Mouse (Mus musculus) liver, embryonic 15.5 days (tissue): ENCODE results near the gene Hat1. TPM values are rescaled to one million over a fixed set of nuclear protein-coding genes. Genes with fewer than 3 reads are reported as not detected.

Experiments used
- ATAC-seq: fragments of 200-750 bp; cut with Nextera tagmentation; 2 replicates; pipeline ENCODE4 v1.8.0; 2017; ENCODE audit warnings: moderate number of reproducible peaks, mild to moderate bottlenecking, moderate library complexity; ENCODE audit not compliant: insufficient read depth
- H3K27ac ChIP-seq: fragments of 300-500 bp; sonication (generic); replicated peaks from 2 replicates; pipeline ENCODE4 v1.5.1; 2015; ENCODE audit warnings: mild to moderate bottlenecking, inconsistent platforms
- H3K27me3 ChIP-seq: fragments of 300-500 bp; sonication (generic); 2 replicates; pipeline ENCODE4 v1.6.1; 2015; ENCODE audit warnings: mild to moderate bottlenecking, inconsistent platforms
- H3K36me3 ChIP-seq: fragments of 300-500 bp; sonication (generic); replicated peaks from 2 replicates; pipeline ENCODE4 v1.6.1; 2015; ENCODE audit warnings: moderate library complexity, mild to moderate bottlenecking, inconsistent platforms
- H3K4me1 ChIP-seq: fragments of 300-500 bp; sonication (generic); replicated peaks from 2 replicates; pipeline ENCODE4 v1.6.1; 2015; ENCODE audit warnings: inconsistent platforms
- H3K4me2 ChIP-seq: fragments of 300-500 bp; sonication (generic); 2 replicates; pipeline ENCODE4 v1.6.1; 2015; ENCODE audit warnings: moderate library complexity, mild to moderate bottlenecking, inconsistent platforms
- H3K4me3 ChIP-seq: fragments of 300-500 bp; sonication (generic); replicated peaks from 2 replicates; pipeline ENCODE4 v1.5.1; 2015; ENCODE audit warnings: mild to moderate bottlenecking, inconsistent platforms
- H3K9ac ChIP-seq: fragments of 300-500 bp; sonication (generic); 2 replicates; pipeline ENCODE4 v1.6.1; 2015; ENCODE audit warnings: moderate library complexity, mild to moderate bottlenecking, inconsistent platforms
- H3K9me3 ChIP-seq: fragments of 300-500 bp; sonication (generic); replicated peaks from 2 replicates; pipeline ENCODE4 v1.6.1; 2016; ENCODE audit warnings: inconsistent platforms
- WGBS: fragments of 180-500 bp; shearing (Covaris S2); methylation state at CpG from one replicate; pipeline ENCODE4 v1.1.7; 2015; ENCODE audit warnings: mixed read lengths; ENCODE audit not compliant: insufficient replicate concordance; 5-methylcytosine and 5-hydroxymethylcytosine counted together
- polyA plus RNA-seq: library from polyadenylated mRNA; unstranded; fragments of >200 nt; fragmentation: Nextera tagmentation; extraction: Ambion mirVana; gene quantifications from 2 replicates; pipeline ENCODE4 v1.2.1, GENCODE M21; 2015

Hat1 gene
- polyA plus RNA-seq = 94.9 and 107 TPM in 2 replicates

GRCm38 (mm10) chr2:71388951-71389763 is at the start of gene Hat1:
Gene Hat1, plus strand, starts transcription at chr2:71388958.
- peaks cover 26% of the 10 kb centered on the region for H3K36me3 ChIP-seq
- no peaks in the 10 kb centered on the region; the same call in 1 of the 2 replicates for H3K27me3 ChIP-seq
- peak within 1 kb of the TSS; percentile 77 for H3K9ac ChIP-seq
- peak within 1 kb of the TSS; percentile 76 for H3K27ac ChIP-seq
- peak within 1 kb of the TSS; percentile 83 for H3K4me3 ChIP-seq
- under 1% methylated on average over 63 of the region's 66 CpGs for WGBS
- H3K4me1 ChIP-seq = peaks cover 24% of the 10 kb centered on the region
- peak; percentile 97 for ATAC-seq
- peak within 1 kb of the TSS; percentile 76 for H3K4me2 ChIP-seq
- H3K9me3 ChIP-seq = no peaks in the 10 kb centered on the region

DNA sequence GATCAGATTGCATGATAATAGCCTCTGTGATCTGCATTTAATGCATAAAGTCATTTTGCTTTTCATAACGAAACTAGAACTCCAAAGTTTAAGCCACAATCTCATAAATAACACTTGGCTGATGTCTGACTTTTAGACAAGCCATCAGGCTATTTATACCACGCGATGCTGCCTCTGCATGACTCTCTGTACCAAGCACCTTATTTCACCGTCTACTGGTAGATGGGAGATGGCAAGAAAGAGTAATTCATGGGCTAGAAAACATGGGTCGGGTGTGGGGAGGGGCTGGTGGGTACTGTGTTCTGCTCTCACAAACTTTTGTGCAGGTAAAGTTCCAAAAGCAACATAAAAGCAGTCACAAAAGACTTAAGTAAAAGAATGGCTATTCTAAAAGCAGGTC is 48.6 kb upstream of the Hat1 start:
- Histone ChIP-seq H3K4me3 (no peak overlapping the region), H3K36me3 (0 out of 2 replicates have a peak, but pooled peaks cover 9% of the 10 kb centered on the region), H3K27me3 (no peaks in the 10 kb centered on the region), H3K9me3 (no peaks in the 10 kb centered on the region), H3K9ac (no peak overlapping the region), H3K27ac (no peak overlapping the region), H3K4me2 (no peak overlapping the region), H3K4me1 (peaks cover 5% of the 10 kb centered on the region)
- 60% methylated on average over 5 of the region's 5 CpGs for WGBS
- no peak for ATAC-seq

GRCm38 (mm10) chr2:71343884-71344640 is 44.7 kb upstream of the Hat1 start:
- Histone ChIP-seq H3K36me3 (0 out of 2 replicates have a peak, but pooled peaks cover 9% of the 10 kb centered on the region), H3K9me3 (no peaks in the 10 kb centered on the region), H3K27me3 (no peaks in the 10 kb centered on the region), H3K4me3 (no peak overlapping the region), H3K9ac (no peak overlapping the region), H3K27ac (no peak overlapping the region), H3K4me2 (no peak overlapping the region), H3K4me1 (no peaks in the 10 kb centered on the region)
- 72% methylated on average over 10 of the region's 10 CpGs for WGBS
- no peak for ATAC-seq

DNA sequence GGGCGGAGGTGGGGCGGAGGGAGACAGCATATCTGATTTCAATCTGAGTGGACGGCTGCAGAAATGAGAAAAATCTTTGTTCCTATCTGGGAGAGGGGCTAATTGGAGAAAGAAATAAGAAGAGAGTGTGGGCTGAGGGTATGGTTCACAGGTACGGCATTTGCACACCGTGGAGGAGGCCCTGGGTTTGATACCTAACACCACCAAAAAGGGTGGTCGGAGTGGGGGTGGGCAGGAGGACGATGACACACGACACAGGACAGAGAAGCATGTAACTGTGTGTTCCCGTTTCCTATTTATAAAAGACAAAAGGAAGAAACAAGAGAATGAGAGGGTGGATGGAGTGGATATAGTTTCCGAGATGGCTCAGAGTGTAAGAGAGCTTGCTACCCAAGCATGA is 41.6 kb upstream of the Hat1 start:
- no peak overlapping the region for H3K4me3 ChIP-seq
- 0 out of 2 replicates have a peak, but pooled peaks cover 9% of the 10 kb centered on the region for H3K36me3 ChIP-seq

GRCm38 (mm10) chr2:71347732-71348490 is 40.8 kb upstream of the Hat1 start:
- ATAC-seq = no peak
- no peak overlapping the region for H3K9ac ChIP-seq
- no peaks in the 10 kb centered on the region for H3K4me1 ChIP-seq
- H3K4me3 ChIP-seq = no peak overlapping the region
- no peak overlapping the region for H3K27ac ChIP-seq
- no peaks in the 10 kb centered on the region for H3K27me3 ChIP-seq
- 0 out of 2 replicates have a peak, but pooled peaks cover 5% of the 10 kb centered on the region for H3K36me3 ChIP-seq
- no peaks in the 10 kb centered on the region for H3K9me3 ChIP-seq
- H3K4me2 ChIP-seq = no peak overlapping the region
- WGBS = 79% methylated on average over 20 of the region's 20 CpGs

More for the DNA sequence above, 41.6 kb upstream of the Hat1 start:
- 78% methylated on average over 10 of the region's 10 CpGs for WGBS
- ATAC-seq = no peak
- no peaks in the 10 kb centered on the region for H3K4me1 ChIP-seq
- H3K9me3 ChIP-seq = no peaks in the 10 kb centered on the region
- no peak overlapping the region for H3K9ac ChIP-seq
- no peak overlapping the region for H3K27ac ChIP-seq
- H3K4me2 ChIP-seq = no peak overlapping the region
- H3K27me3 ChIP-seq = no peaks in the 10 kb centered on the region

DNA sequence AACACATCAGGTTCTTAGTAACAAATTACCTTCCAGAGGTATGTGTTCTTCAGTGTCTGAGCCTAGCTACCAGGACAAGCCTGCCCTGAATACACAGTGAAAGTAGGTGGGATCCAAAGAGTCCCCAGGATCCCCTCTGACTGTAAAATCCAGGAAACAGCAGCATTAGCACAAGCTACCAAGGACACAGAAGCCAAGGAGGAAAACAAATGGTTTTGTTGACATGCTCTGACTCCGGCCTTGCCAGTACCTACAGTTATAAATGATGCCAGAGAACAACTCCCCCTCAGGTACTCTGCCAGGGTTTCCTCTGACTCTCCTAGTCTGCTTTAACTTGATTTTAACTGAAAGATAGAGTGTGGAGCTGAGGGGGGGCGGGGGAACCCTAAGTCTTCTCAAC is 39.2 kb upstream of the Hat1 start:
- Histone ChIP-seq H3K27ac (no peak overlapping the region), H3K9me3 (no peaks in the 10 kb centered on the region), H3K4me3 (no peak overlapping the region), H3K36me3 (no peaks in the 10 kb centered on the region), H3K9ac (no peak overlapping the region), H3K27me3 (no peaks in the 10 kb centered on the region), H3K4me1 (peaks cover 9% of the 10 kb centered on the region; the same call in 1 of the 2 replicates), H3K4me2 (no peak overlapping the region)
- 67% methylated on average over 2 of the region's 2 CpGs for WGBS
- ATAC-seq = no peak

GRCm38 (mm10) chr2:71350181-71350580 is 38.6 kb upstream of the Hat1 start:
- no peak overlapping the region for H3K4me3 ChIP-seq
- no peaks in the 10 kb centered on the region for H3K9me3 ChIP-seq
- H3K36me3 ChIP-seq = no peaks in the 10 kb centered on the region
- no peak overlapping the region for H3K9ac ChIP-seq
- H3K27me3 ChIP-seq = no peaks in the 10 kb centered on the region
- 74% methylated on average over 7 of the region's 7 CpGs for WGBS
- ATAC-seq = no peak
- H3K27ac ChIP-seq = no peak overlapping the region
- H3K4me2 ChIP-seq = no peak overlapping the region
- H3K4me1 ChIP-seq = peaks cover 9% of the 10 kb centered on the region; the same call in 1 of the 2 replicates

- ATAC-seq = no peak
- Histone ChIP-seq H3K4me1 (peaks cover 9% of the 10 kb centered on the region; the same call in 1 of the 2 replicates), H3K27ac (no peak overlapping the region), H3K9me3 (no peaks in the 10 kb centered on the region), H3K9ac (no peak overlapping the region), H3K36me3 (no peaks in the 10 kb centered on the region), H3K4me3 (no peak overlapping the region), H3K4me2 (no peak overlapping the region), H3K27me3 (no peaks in the 10 kb centered on the region)
- WGBS = 79% methylated on average over 11 of the region's 11 CpGs
Observed at GRCm38 (mm10) chr2:71350904-71351726, 37.6 kb upstream of the Hat1 start.

GRCm38 (mm10) chr2:71351727-71351987 is 37.1 kb upstream of the Hat1 start:
- H3K9ac ChIP-seq = no peak overlapping the region
- WGBS = 74% methylated on average over 3 of the region's 3 CpGs

DNA sequence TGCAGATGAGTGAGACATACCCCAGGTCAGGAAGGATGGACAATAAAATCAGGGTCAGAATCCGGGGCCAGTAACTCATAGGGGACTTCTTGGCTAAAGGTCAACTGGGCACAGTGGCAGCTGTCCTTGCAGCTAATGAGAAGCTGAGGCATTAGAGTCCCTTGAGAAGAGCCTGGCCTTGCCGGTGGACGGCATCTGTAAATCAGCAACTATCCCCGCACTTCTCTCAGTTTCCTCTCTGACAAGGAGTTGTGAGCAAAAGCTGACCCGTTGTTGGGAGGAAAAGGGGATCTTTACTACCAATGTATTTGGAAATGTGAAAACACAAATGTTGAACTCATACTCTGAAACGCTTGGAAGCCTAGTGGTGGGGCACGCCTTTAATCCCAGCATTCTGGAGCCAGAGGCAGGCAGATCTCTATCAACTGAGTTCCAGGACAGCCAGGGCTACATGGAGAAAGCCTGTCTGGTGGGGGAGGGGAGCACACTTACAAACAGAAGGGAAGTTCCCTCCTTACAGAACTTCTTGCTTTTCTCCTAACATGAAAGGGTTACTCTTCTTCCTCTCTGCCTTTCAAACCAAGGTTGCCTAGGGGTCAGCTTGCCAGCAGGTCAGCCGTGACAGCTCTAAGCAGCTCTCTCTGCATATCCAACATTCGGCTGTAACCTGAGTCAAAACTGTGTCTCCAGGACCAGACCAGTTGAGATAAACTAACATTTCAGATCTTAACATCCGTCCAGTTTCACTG is 35.3 kb upstream of the Hat1 start:
- Histone ChIP-seq H3K27me3 (no peaks in the 10 kb centered on the region), H3K4me2 (no peak overlapping the region), H3K9ac (no peak overlapping the region), H3K27ac (no peak overlapping the region), H3K4me3 (no peak overlapping the region), H3K36me3 (no peaks in the 10 kb centered on the region), H3K4me1 (peaks cover 13% of the 10 kb centered on the region; the same call in 1 of the 2 replicates), H3K9me3 (no peaks in the 10 kb centered on the region)
- 37% methylated on average over 10 of the region's 10 CpGs for WGBS
- no peak for ATAC-seq

More at GRCm38 (mm10) chr2:71351727-71351987, 37.1 kb upstream of the Hat1 start:
- H3K27me3 ChIP-seq = no peaks in the 10 kb centered on the region
- ATAC-seq = no peak
- no peak overlapping the region for H3K4me3 ChIP-seq
- H3K4me2 ChIP-seq = no peak overlapping the region
- H3K9me3 ChIP-seq = no peaks in the 10 kb centered on the region
- H3K27ac ChIP-seq = no peak overlapping the region
- no peaks in the 10 kb centered on the region for H3K36me3 ChIP-seq
- peaks cover 9% of the 10 kb centered on the region; the same call in 1 of the 2 replicates for H3K4me1 ChIP-seq
